Mouse (Mus musculus) c-Kit-positive CD71-positive TER-119-negative erythroid progenitor cells, embryonic 14.5 days (primary cell): ENCODE data around the gene Tanc1.

Experiments used
- DNase-seq: peaks from one replicate; pipeline ENCODE4 v3.0.0-alpha.2; 2013; ENCODE audit warnings: low read depth

Gene Tanc1

GRCm38 (mm10) chr2:59718601-59719416 lies 107.0 kb downstream of the Tanc1 start:
- no peak for DNase-seq

- DNase-seq = no peak
Observed at GRCm38 (mm10) chr2:59719831-59720230, 108.0 kb downstream of the Tanc1 start.

GRCm38 (mm10) chr2:59721119-59721518 lies 109.3 kb downstream of the Tanc1 start:
- no peak for DNase-seq

- DNase-seq = no peak
Observed at GRCm38 (mm10) chr2:59721758-59722157, 109.9 kb downstream of the Tanc1 start.

- DNase-seq = no peak
Observed at GRCm38 (mm10) chr2:59723311-59723710, 111.5 kb downstream of the Tanc1 start.

- DNase-seq = no peak
Observed at GRCm38 (mm10) chr2:59725518-59726185, 113.8 kb downstream of the Tanc1 start.

- no peak for DNase-seq
Observed at GRCm38 (mm10) chr2:59731831-59732230, 120.0 kb downstream of the Tanc1 start.

- DNase-seq = no peak
Observed at GRCm38 (mm10) chr2:59733410-59733809, 121.6 kb downstream of the Tanc1 start.

GRCm38 (mm10) chr2:59736401-59736898 lies 124.6 kb downstream of the Tanc1 start:
- DNase-seq = no peak

GRCm38 (mm10) chr2:59737368-59737767 lies 125.5 kb downstream of the Tanc1 start:
- DNase-seq = no peak

- no peak for DNase-seq
Observed at GRCm38 (mm10) chr2:59738356-59738755, 126.5 kb downstream of the Tanc1 start.

- no peak for DNase-seq
Observed at GRCm38 (mm10) chr2:59739036-59739435, 127.2 kb downstream of the Tanc1 start.

GRCm38 (mm10) chr2:59742500-59743116 lies 130.8 kb downstream of the Tanc1 start:
- DNase-seq = no peak

GRCm38 (mm10) chr2:59745428-59745827 lies 133.6 kb downstream of the Tanc1 start:
- peak; percentile 40 for DNase-seq

- peak; percentile 14 for DNase-seq
Observed at GRCm38 (mm10) chr2:59746070-59746469, 134.2 kb downstream of the Tanc1 start.

- no peak for DNase-seq
Observed at GRCm38 (mm10) chr2:59747757-59748156, 135.9 kb downstream of the Tanc1 start.

- no peak for DNase-seq
Observed at GRCm38 (mm10) chr2:59749371-59749770, 137.5 kb downstream of the Tanc1 start.

- no peak for DNase-seq
Observed at GRCm38 (mm10) chr2:59751172-59751571, 139.3 kb downstream of the Tanc1 start.

- DNase-seq = no peak
Observed at GRCm38 (mm10) chr2:59752148-59752547, 140.3 kb downstream of the Tanc1 start.

- no peak for DNase-seq
Observed at GRCm38 (mm10) chr2:59752766-59753165, 140.9 kb downstream of the Tanc1 start.

- DNase-seq = no peak
Observed at GRCm38 (mm10) chr2:59756137-59756753, 144.4 kb downstream of the Tanc1 start.

- no peak for DNase-seq
Observed at GRCm38 (mm10) chr2:59757015-59757414, 145.2 kb downstream of the Tanc1 start.
